Mouse (Mus musculus) heart, embryonic 15.5 days (tissue): ENCODE measurements at regions not wholly inside any gene's neighbourhood (a gene's known extent, or its start where the extent isn't known, plus 50 kb on each side); places are given as distances from the start of the nearest gene placed in this dataset.

ENCODE experiments used
- ATAC-seq: fragments of 200-750 bp; cut with Nextera tagmentation; replicated peaks from 2 replicates; pipeline ENCODE4 v1.8.0; 2017; ENCODE audit warnings: low read depth, moderate TSS enrichment; ENCODE audit not compliant: insufficient number of reproducible peaks, insufficient read depth, low FRiP score
- H3K27ac ChIP-seq: fragments of 300-500 bp; sonication (generic); 2 replicates; pipeline ENCODE4 v1.5.1; 2015; ENCODE audit warnings: mild to moderate bottlenecking, inconsistent platforms
- H3K27me3 ChIP-seq: fragments of 300-500 bp; sonication (generic); 2 replicates; pipeline ENCODE4 v1.6.1; 2015; ENCODE audit warnings: inconsistent platforms
- H3K36me3 ChIP-seq: fragments of 300-500 bp; sonication (generic); 2 replicates; pipeline ENCODE4 v1.6.1; 2015; ENCODE audit warnings: mild to moderate bottlenecking, inconsistent platforms
- H3K4me1 ChIP-seq: fragments of 300-500 bp; sonication (generic); replicated peaks from 2 replicates; pipeline ENCODE4 v1.6.1; 2015; ENCODE audit warnings: inconsistent platforms
- H3K4me2 ChIP-seq: fragments of 300-500 bp; sonication (generic); 2 replicates; pipeline ENCODE4 v1.6.1; 2015; ENCODE audit warnings: inconsistent platforms, mild to moderate bottlenecking, moderate library complexity
- H3K4me3 ChIP-seq: fragments of 300-500 bp; sonication (generic); 2 replicates; pipeline ENCODE4 v1.5.1; 2015; ENCODE audit warnings: mild to moderate bottlenecking, inconsistent platforms
- H3K9ac ChIP-seq: fragments of 300-500 bp; sonication (generic); 2 replicates; pipeline ENCODE4 v1.6.1; 2015; ENCODE audit warnings: mild to moderate bottlenecking, inconsistent platforms
- H3K9me3 ChIP-seq: fragments of 300-500 bp; sonication (generic); replicated peaks from 2 replicates; pipeline ENCODE4 v1.6.1; 2016; ENCODE audit warnings: inconsistent platforms
- WGBS: fragments of 180-500 bp; shearing (Covaris S2); methylation state at CpG from one replicate; pipeline ENCODE4 v1.1.7; 2015; ENCODE audit warnings: mixed read lengths; 5-methylcytosine and 5-hydroxymethylcytosine counted together

- no peak for ATAC-seq
- 69% methylated on average over 3 of the region's 3 CpGs for WGBS
- Histone ChIP-seq H3K27me3 (no peaks in the 10 kb centered on the region; the same call in 1 of the 2 replicates), H3K27ac (no peak overlapping the region), H3K36me3 (no peaks in the 10 kb centered on the region), H3K4me3 (no peak overlapping the region), H3K4me2 (no peak overlapping the region), H3K9ac (no peak overlapping the region), H3K4me1 (no peaks in the 10 kb centered on the region), H3K9me3 (no peaks in the 10 kb centered on the region)
Measured at GRCm38 (mm10) chr14:64545056-64545455, 441.0 kb downstream of the Prss52 start.

- no peaks in the 10 kb centered on the region for H3K36me3 ChIP-seq
- no peak overlapping the region for H3K27ac ChIP-seq
- no peak for ATAC-seq
- no peak overlapping the region for H3K4me2 ChIP-seq
- no peaks in the 10 kb centered on the region for H3K9me3 ChIP-seq
- WGBS: 0% methylated on average over 4 of the region's 4 CpGs
- H3K9ac ChIP-seq: no peak overlapping the region
- H3K4me1 ChIP-seq: no peaks in the 10 kb centered on the region
- H3K4me3 ChIP-seq: no peak overlapping the region
- no peaks in the 10 kb centered on the region; the same call in 1 of the 2 replicates for H3K27me3 ChIP-seq
Measured at GRCm38 (mm10) chr14:64546787-64547186, 442.7 kb downstream of the Prss52 start.

GRCm38 (mm10) chr14:64552951-64553350, 448.9 kb downstream of the Prss52 start:
- Histone ChIP-seq H3K36me3 (no peaks in the 10 kb centered on the region), H3K9me3 (no peaks in the 10 kb centered on the region), H3K4me2 (no peak overlapping the region), H3K4me3 (no peak overlapping the region), H3K9ac (no peak overlapping the region), H3K27me3 (no peaks in the 10 kb centered on the region), H3K27ac (no peak overlapping the region), H3K4me1 (no peaks in the 10 kb centered on the region)
- 38% methylated on average over 4 of the region's 4 CpGs for WGBS
- no peak for ATAC-seq

GRCm38 (mm10) chr14:64556042-64556441, 452.0 kb downstream of the Prss52 start:
- Histone ChIP-seq H3K4me1 (no peaks in the 10 kb centered on the region), H3K4me3 (no peak overlapping the region), H3K27ac (no peak overlapping the region), H3K9me3 (no peaks in the 10 kb centered on the region), H3K9ac (no peak overlapping the region), H3K36me3 (no peaks in the 10 kb centered on the region), H3K4me2 (no peak overlapping the region), H3K27me3 (no peaks in the 10 kb centered on the region)
- 76% methylated on average over 7 of the region's 7 CpGs for WGBS
- ATAC-seq: no peak

- Histone ChIP-seq H3K27me3 (no peaks in the 10 kb centered on the region), H3K27ac (no peak overlapping the region), H3K4me2 (no peak overlapping the region), H3K4me1 (no peaks in the 10 kb centered on the region), H3K9ac (no peak overlapping the region), H3K9me3 (no peaks in the 10 kb centered on the region), H3K36me3 (no peaks in the 10 kb centered on the region), H3K4me3 (no peak overlapping the region)
- ATAC-seq: no peak
- WGBS: 68% methylated on average over 6 of the region's 6 CpGs
Measured at GRCm38 (mm10) chr14:64557453-64557852, 453.4 kb downstream of the Prss52 start.

- Histone ChIP-seq H3K4me3 (no peak overlapping the region), H3K4me2 (no peak overlapping the region), H3K36me3 (no peaks in the 10 kb centered on the region), H3K9me3 (no peaks in the 10 kb centered on the region), H3K27me3 (0 out of 2 replicates have a peak, but pooled peaks cover 3% of the 10 kb centered on the region), H3K27ac (no peak overlapping the region), H3K9ac (no peak overlapping the region), H3K4me1 (no peaks in the 10 kb centered on the region)
- ATAC-seq: no peak
- 7% methylated on average over 6 of the region's 6 CpGs for WGBS
Measured at GRCm38 (mm10) chr14:64568689-64569088, 464.6 kb downstream of the Prss52 start.

- Histone ChIP-seq H3K4me1 (no peaks in the 10 kb centered on the region), H3K4me3 (no peak overlapping the region), H3K9me3 (no peaks in the 10 kb centered on the region), H3K27ac (no peak overlapping the region), H3K27me3 (peaks cover 9% of the 10 kb centered on the region; the same call in 1 of the 2 replicates), H3K9ac (no peak overlapping the region), H3K36me3 (no peaks in the 10 kb centered on the region), H3K4me2 (no peak overlapping the region)
- WGBS: 79% methylated on average over 7 of the region's 7 CpGs
- no peak for ATAC-seq
Measured at GRCm38 (mm10) chr14:64570951-64571350, 466.9 kb downstream of the Prss52 start.

GRCm38 (mm10) chr14:64572756-64573155, 468.7 kb downstream of the Prss52 start:
- peaks cover 16% of the 10 kb centered on the region; the same call in 1 of the 2 replicates for H3K27me3 ChIP-seq
- 58% methylated on average over 2 of the region's 2 CpGs for WGBS

GRCm38 (mm10) chr14:64573773-64574172, 469.7 kb downstream of the Prss52 start:
- no peak overlapping the region for H3K9ac ChIP-seq
- no peak for ATAC-seq
- no peaks in the 10 kb centered on the region for H3K36me3 ChIP-seq
- WGBS: 62% methylated on average over 5 of the region's 5 CpGs
- no peak overlapping the region for H3K4me2 ChIP-seq
- no peak overlapping the region for H3K4me3 ChIP-seq
- no peaks in the 10 kb centered on the region for H3K9me3 ChIP-seq
- H3K27ac ChIP-seq: no peak overlapping the region
- peaks cover 16% of the 10 kb centered on the region for H3K27me3 ChIP-seq
- H3K4me1 ChIP-seq: no peaks in the 10 kb centered on the region

More at GRCm38 (mm10) chr14:64572756-64573155, 468.7 kb downstream of the Prss52 start:
- H3K27ac ChIP-seq: no peak overlapping the region
- no peaks in the 10 kb centered on the region for H3K4me1 ChIP-seq
- ATAC-seq: no peak
- no peaks in the 10 kb centered on the region for H3K36me3 ChIP-seq
- no peak overlapping the region for H3K4me3 ChIP-seq
- no peak overlapping the region for H3K4me2 ChIP-seq
- H3K9ac ChIP-seq: no peak overlapping the region
- no peaks in the 10 kb centered on the region for H3K9me3 ChIP-seq

- ATAC-seq: no peak
- no peak overlapping the region for H3K4me3 ChIP-seq
- H3K4me1 ChIP-seq: no peaks in the 10 kb centered on the region
- H3K9ac ChIP-seq: no peak overlapping the region
- H3K9me3 ChIP-seq: no peaks in the 10 kb centered on the region
- H3K36me3 ChIP-seq: no peaks in the 10 kb centered on the region
- WGBS: 52% methylated on average over 7 of the region's 7 CpGs
- H3K27me3 ChIP-seq: peaks cover 20% of the 10 kb centered on the region
- H3K27ac ChIP-seq: no peak overlapping the region
- no peak overlapping the region for H3K4me2 ChIP-seq
Measured at GRCm38 (mm10) chr14:64574277-64574676, 470.2 kb downstream of the Prss52 start.

- 54% methylated on average over 6 of the region's 6 CpGs for WGBS
Measured at GRCm38 (mm10) chr14:64574773-64575172, 470.7 kb downstream of the Prss52 start.

GRCm38 (mm10) chr14:64575954-64576353, 471.9 kb downstream of the Prss52 start:
- no peak overlapping the region for H3K4me3 ChIP-seq
- ATAC-seq: no peak
- no peak overlapping the region for H3K9ac ChIP-seq

More at GRCm38 (mm10) chr14:64574773-64575172, 470.7 kb downstream of the Prss52 start:
- no peak overlapping the region for H3K9ac ChIP-seq
- H3K4me3 ChIP-seq: no peak overlapping the region
- no peaks in the 10 kb centered on the region for H3K36me3 ChIP-seq
- no peak overlapping the region for H3K27ac ChIP-seq
- no peak for ATAC-seq
- no peak overlapping the region for H3K4me2 ChIP-seq
- H3K9me3 ChIP-seq: no peaks in the 10 kb centered on the region
- H3K4me1 ChIP-seq: no peaks in the 10 kb centered on the region
- peaks cover 24% of the 10 kb centered on the region for H3K27me3 ChIP-seq

More at GRCm38 (mm10) chr14:64575954-64576353, 471.9 kb downstream of the Prss52 start:
- no peaks in the 10 kb centered on the region for H3K36me3 ChIP-seq
- H3K27me3 ChIP-seq: peaks cover 36% of the 10 kb centered on the region
- H3K4me1 ChIP-seq: no peaks in the 10 kb centered on the region
- no peak overlapping the region for H3K27ac ChIP-seq
- H3K9me3 ChIP-seq: no peaks in the 10 kb centered on the region
- H3K4me2 ChIP-seq: no peak overlapping the region
- WGBS: 53% methylated on average over 4 of the region's 4 CpGs
